Mouse (Mus musculus) heart, embryonic 11.5 days (tissue): Measurements from ENCODE around the gene Dgkz. TPM values are rescaled to one million over a fixed set of nuclear protein-coding genes. Genes with fewer than 3 reads are reported as not detected.

Experiments used
- ATAC-seq: fragments of 200-750 bp; cut with Nextera tagmentation; replicated peaks from 2 replicates; pipeline ENCODE4 v1.8.0; 2017; ENCODE audit warnings: moderate library complexity; ENCODE audit not compliant: insufficient number of reproducible peaks, low FRiP score, low TSS enrichment
- H3K27ac ChIP-seq: fragments of 300-500 bp; sonication (generic); 2 replicates; pipeline ENCODE4 v1.5.1; 2014; ENCODE audit warnings: mild to moderate bottlenecking, low read depth, low read length
- H3K27me3 ChIP-seq: fragments of 300-500 bp; sonication (generic); 2 replicates; pipeline ENCODE4 v1.6.1; 2014; ENCODE audit warnings: mild to moderate bottlenecking, low read length, mixed read lengths; ENCODE audit not compliant: control insufficient read depth, insufficient read depth
- H3K36me3 ChIP-seq: fragments of 300-500 bp; sonication (generic); 2 replicates; pipeline ENCODE4 v1.6.1; 2014; ENCODE audit warnings: mild to moderate bottlenecking, low read length, moderate library complexity, mixed read lengths; ENCODE audit not compliant: control insufficient read depth, insufficient read depth
- H3K4me1 ChIP-seq: fragments of 300-500 bp; sonication (generic); 2 replicates; pipeline ENCODE4 v1.6.1; 2014; ENCODE audit warnings: low read length; ENCODE audit not compliant: control insufficient read depth, insufficient read depth
- H3K4me2 ChIP-seq: fragments of 300-500 bp; sonication (generic); 2 replicates; pipeline ENCODE4 v1.6.1; 2014; ENCODE audit warnings: mild to moderate bottlenecking, moderate library complexity
- H3K4me3 ChIP-seq: fragments of 300-500 bp; sonication (generic); 2 replicates; pipeline ENCODE4 v1.5.1; 2014; ENCODE audit warnings: low read depth, low read length
- H3K9ac ChIP-seq: fragments of 300-500 bp; sonication (generic); 2 replicates; pipeline ENCODE4 v1.6.1; 2014; ENCODE audit warnings: mild to moderate bottlenecking, low read depth, low read length, moderate library complexity
- H3K9me3 ChIP-seq: fragments of 300-500 bp; sonication (generic); replicated peaks from 2 replicates; pipeline ENCODE4 v1.6.1; 2016; ENCODE audit warnings: low read length; ENCODE audit not compliant: control insufficient read depth
- WGBS: fragments of 180-500 bp; shearing (Covaris S2); extraction: QIAGEN DNeasy Blood & Tissue Kit; methylation state at CpG from one replicate; pipeline ENCODE4 v1.1.7; 2014; ENCODE audit not compliant: insufficient replicate concordance; 5-methylcytosine and 5-hydroxymethylcytosine counted together
- polyA plus RNA-seq: library from polyadenylated mRNA; unstranded; fragments of >200 nt; fragmentation: Nextera tagmentation; extraction: Ambion mirVana; gene quantifications from 2 replicates; pipeline ENCODE4 v1.2.1, GENCODE M21; 2014

Gene Dgkz
- polyA plus RNA-seq, 1 experiment from 2014 or later = 42.1 TPM

GRCm38 (mm10) chr2:91913328-91914110 is 62.1 kb downstream of the Dgkz start:
- 71% methylated on average over 7 of the region's 7 CpGs for WGBS
- Histone ChIP-seq H3K36me3 (peaks cover 14% of the 10 kb centered on the region), H3K4me3 (no peak overlapping the region), H3K27ac (no peak overlapping the region), H3K27me3 (no peaks in the 10 kb centered on the region), H3K9ac (no peak overlapping the region), H3K4me2 (no peak overlapping the region), H3K9me3 (no peaks in the 10 kb centered on the region), H3K4me1 (0 out of 2 replicates have a peak, but pooled peaks cover 5% of the 10 kb centered on the region)
- no peak for ATAC-seq

- Histone ChIP-seq H3K4me3 (no peak overlapping the region), H3K27ac (no peak overlapping the region), H3K27me3 (no peaks in the 10 kb centered on the region), H3K9ac (no peak overlapping the region), H3K36me3 (peaks cover 11% of the 10 kb centered on the region), H3K9me3 (no peaks in the 10 kb centered on the region), H3K4me1 (0 out of 2 replicates have a peak, but pooled peaks cover 5% of the 10 kb centered on the region), H3K4me2 (no peak overlapping the region)
- ATAC-seq = no peak
- WGBS = 63% methylated on average over 3 of the region's 3 CpGs
Measured at GRCm38 (mm10) chr2:91912616-91913015, 63.0 kb downstream of the Dgkz start.

- ATAC-seq = no peak
- Histone ChIP-seq H3K36me3 (no peaks in the 10 kb centered on the region), H3K4me3 (no peak overlapping the region), H3K4me2 (no peak overlapping the region), H3K4me1 (no peaks in the 10 kb centered on the region), H3K27ac (no peak overlapping the region), H3K9me3 (no peaks in the 10 kb centered on the region), H3K9ac (no peak overlapping the region), H3K27me3 (no peaks in the 10 kb centered on the region)
- 94% methylated on average over 2 of the region's 2 CpGs for WGBS
Measured at GRCm38 (mm10) chr2:91906141-91906540, 69.5 kb downstream of the Dgkz start.

- Histone ChIP-seq H3K4me2 (no peak overlapping the region), H3K36me3 (no peaks in the 10 kb centered on the region), H3K4me1 (no peaks in the 10 kb centered on the region), H3K9me3 (no peaks in the 10 kb centered on the region), H3K9ac (no peak overlapping the region), H3K27ac (no peak overlapping the region), H3K27me3 (no peaks in the 10 kb centered on the region), H3K4me3 (no peak overlapping the region)
- no peak for ATAC-seq
- 78% methylated on average over 5 of the region's 5 CpGs for WGBS
Measured at GRCm38 (mm10) chr2:91904618-91905307, 70.9 kb downstream of the Dgkz start.

GRCm38 (mm10) chr2:91903171-91903925 is 72.3 kb downstream of the Dgkz start:
- no peaks in the 10 kb centered on the region for H3K36me3 ChIP-seq

GRCm38 (mm10) chr2:91902336-91902735 is 73.3 kb downstream of the Dgkz start:
- no peak overlapping the region for H3K9ac ChIP-seq
- no peaks in the 10 kb centered on the region for H3K4me1 ChIP-seq
- H3K27me3 ChIP-seq = no peaks in the 10 kb centered on the region
- no peak overlapping the region for H3K4me3 ChIP-seq
- no peak for ATAC-seq
- no peaks in the 10 kb centered on the region for H3K9me3 ChIP-seq
- H3K36me3 ChIP-seq = no peaks in the 10 kb centered on the region
- no peak overlapping the region for H3K27ac ChIP-seq
- H3K4me2 ChIP-seq = no peak overlapping the region
- 73% methylated on average over 5 of the region's 5 CpGs for WGBS

More at GRCm38 (mm10) chr2:91903171-91903925, 72.3 kb downstream of the Dgkz start:
- no peak for ATAC-seq
- H3K4me1 ChIP-seq = no peaks in the 10 kb centered on the region
- no peaks in the 10 kb centered on the region for H3K27me3 ChIP-seq
- no peak overlapping the region for H3K4me3 ChIP-seq
- WGBS = 87% methylated on average over 3 of the region's 3 CpGs
- no peak overlapping the region for H3K9ac ChIP-seq
- no peak overlapping the region for H3K27ac ChIP-seq
- no peak overlapping the region for H3K4me2 ChIP-seq
- no peaks in the 10 kb centered on the region for H3K9me3 ChIP-seq

- Histone ChIP-seq H3K36me3 (no peaks in the 10 kb centered on the region), H3K4me1 (no peaks in the 10 kb centered on the region), H3K27me3 (no peaks in the 10 kb centered on the region), H3K4me3 (no peak overlapping the region), H3K4me2 (no peak overlapping the region), H3K9me3 (no peaks in the 10 kb centered on the region), H3K27ac (no peak overlapping the region), H3K9ac (no peak overlapping the region)
- ATAC-seq = no peak
- 87% methylated on average over 8 of the region's 8 CpGs for WGBS
Measured at GRCm38 (mm10) chr2:91900431-91900830, 75.2 kb downstream of the Dgkz start.

- H3K4me2 ChIP-seq = no peak overlapping the region
- H3K27me3 ChIP-seq = no peaks in the 10 kb centered on the region
- 94% methylated on average over 3 of the region's 3 CpGs for WGBS
- H3K27ac ChIP-seq = no peak overlapping the region
- no peak overlapping the region for H3K4me3 ChIP-seq
- H3K36me3 ChIP-seq = no peaks in the 10 kb centered on the region
- H3K9ac ChIP-seq = no peak overlapping the region
- H3K4me1 ChIP-seq = no peaks in the 10 kb centered on the region
- ATAC-seq = no peak
- no peaks in the 10 kb centered on the region for H3K9me3 ChIP-seq
Measured at GRCm38 (mm10) chr2:91899141-91899540, 76.5 kb downstream of the Dgkz start.
